Mouse (Mus musculus) layer of hippocampus, postnatal 25 days (tissue): ENCODE data around the gene Hist2h3c2. TPM values are rescaled to one million over a fixed set of nuclear protein-coding genes. Genes with fewer than 3 reads are reported as not detected.
"Not testable (repeated sequence)": the region's sequence is repeated elsewhere in the genome, so short reads cannot be mapped to it uniquely, and the experiment has no call there.

Source experiments
- DNase-seq, 2 experiments: peaks; one replicate each; pipeline ENCODE4 v3.0.0; 2022; ENCODE audit warnings: mixed read lengths in 2 of 2, low spot score in 1 of 2; ENCODE audit errors: extremely low spot score in 1 of 2
- microRNA-seq, 2 experiments: library from miRNA; unstranded; fragments of <30 nt; microRNA quantifications; one replicate each; pipeline ENCODE4 v1.2.0; 2021
- total RNA-seq, 2 experiments: library from RNA; stranded (reverse); gene quantifications; 2 replicates each; pipeline ENCODE4 v1.2.3; 2021

The Hist2h3c2 gene
- total RNA-seq, 2 experiments from 2014 or later: 9.9 to 11.0 TPM

DNA sequence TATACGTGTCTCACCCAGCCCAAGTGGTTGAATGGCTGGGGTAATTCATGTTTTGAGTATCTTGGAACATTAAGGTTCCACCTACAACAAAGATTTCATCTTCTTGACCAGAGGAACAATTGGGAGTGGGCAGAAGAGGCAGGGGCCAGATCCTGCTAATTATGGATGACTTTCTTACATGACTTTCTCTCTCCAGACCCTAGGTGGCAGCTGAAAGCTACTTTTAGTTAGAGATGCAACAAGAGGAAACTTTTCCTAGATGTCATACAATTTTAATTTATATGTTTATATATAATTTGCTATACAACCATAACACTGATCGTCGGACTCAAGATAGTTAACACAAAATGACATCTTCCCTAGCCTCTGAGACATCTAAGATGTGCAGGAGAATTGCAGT, 31.1 kb downstream of the Hist2h3c2 start:
- DNase-seq: no peak

DNA sequence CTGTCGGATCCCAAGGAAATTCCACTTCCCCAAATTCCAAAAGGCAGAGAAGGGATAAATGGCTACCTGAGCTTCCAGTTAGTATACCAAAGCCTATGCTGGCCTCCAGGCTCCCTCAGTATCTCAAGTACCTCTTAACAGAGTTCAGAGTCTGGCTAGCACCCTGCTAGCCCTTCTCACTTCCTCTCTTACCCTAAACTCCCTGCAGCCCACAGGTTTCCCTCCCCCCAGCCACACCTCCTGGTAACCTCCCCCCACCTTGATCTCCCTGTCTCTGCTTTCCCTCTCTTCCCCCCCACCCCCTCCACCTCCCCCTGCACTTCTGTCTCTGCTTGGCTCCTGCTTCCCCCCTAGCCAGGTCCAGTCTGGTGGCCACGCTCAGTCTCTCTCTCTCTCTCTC, 39.2 kb downstream of the Hist2h3c2 start:
- DNase-seq: no peak

DNA sequence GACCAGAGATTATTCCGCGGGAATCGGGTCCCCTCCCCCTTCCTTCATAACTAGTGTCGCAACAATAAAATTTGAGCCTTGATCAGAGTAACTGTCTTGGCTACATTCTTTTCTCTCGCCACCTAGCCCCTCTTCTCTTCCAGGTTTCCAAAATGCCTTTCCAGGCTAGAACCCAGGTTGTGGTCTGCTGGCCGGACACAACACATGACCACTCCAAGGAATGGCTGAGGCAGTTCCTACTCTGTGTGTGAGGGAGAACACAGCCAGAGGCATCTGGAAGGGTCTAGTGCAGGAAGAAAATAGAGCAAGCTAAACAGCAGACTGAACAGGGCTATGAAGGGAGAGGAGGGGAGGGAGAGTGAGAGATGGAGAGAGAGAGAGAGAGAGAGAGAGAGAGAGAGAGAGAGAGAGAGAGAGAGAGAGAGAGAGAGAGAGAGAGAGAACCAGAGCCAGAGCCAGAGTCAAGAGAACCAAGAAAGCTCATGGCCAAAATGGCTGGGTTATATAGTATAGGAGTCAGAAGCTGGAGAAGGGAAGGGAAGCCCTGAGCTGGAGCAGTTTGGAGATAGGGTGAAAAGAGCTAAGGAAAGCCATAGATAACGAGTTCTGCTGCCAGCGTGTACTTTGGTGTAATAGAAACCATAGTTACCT, 40.2 kb downstream of the Hist2h3c2 start:
- DNase-seq: not testable (repeated sequence)

DNA sequence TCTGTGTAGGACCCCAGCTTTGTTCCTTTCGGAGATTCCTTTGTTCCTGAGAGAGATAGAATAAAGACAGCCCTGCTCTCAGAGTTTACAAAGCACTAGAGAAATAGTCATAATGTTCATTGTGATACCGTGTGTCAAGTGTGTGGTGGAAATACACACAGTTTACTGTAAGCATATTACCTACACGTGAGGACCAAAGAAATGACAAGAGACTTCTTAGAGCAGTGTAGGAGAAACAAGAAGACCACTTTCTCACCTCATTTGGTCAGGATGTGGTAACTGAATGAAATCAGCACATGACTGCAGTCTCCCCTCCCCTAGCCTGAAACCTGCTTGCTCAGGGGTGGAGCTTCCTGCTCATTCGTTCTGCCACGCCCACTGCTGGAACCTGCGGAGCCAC, 40.7 kb downstream of the Hist2h3c2 start:
- DNase-seq: no peak

DNA sequence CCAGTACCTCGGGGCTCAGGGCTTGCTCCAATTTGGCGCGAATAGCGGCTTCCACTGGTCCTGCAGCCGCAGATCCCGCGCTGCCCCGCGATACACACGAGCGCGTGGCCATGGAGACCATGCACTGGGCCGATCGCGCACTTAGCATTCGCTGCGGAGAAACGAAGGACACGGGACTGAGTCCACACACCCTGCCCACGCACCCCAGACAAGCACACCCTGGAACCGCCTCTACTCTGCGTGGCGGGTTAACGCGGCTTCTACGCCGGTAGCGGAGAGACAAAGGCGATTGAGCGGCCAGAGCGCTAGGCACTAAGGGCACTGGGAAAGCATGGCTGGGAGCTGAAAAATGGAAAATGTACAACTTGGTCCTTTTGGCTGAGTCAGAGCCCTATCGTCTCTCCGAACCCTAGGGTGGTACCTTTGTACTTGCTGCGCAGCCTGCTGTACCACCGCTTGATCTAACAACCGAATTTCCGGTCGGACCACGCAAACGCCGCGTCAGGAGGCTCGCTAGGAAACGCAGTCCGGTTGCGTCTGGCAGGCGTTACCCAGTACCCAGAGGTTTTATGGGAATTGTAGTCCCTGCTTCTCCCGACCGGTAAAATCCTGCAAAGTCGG, 41.7 kb downstream of the Hist2h3c2 start:
- DNase-seq: peak; percentile 81 to 83

DNA sequence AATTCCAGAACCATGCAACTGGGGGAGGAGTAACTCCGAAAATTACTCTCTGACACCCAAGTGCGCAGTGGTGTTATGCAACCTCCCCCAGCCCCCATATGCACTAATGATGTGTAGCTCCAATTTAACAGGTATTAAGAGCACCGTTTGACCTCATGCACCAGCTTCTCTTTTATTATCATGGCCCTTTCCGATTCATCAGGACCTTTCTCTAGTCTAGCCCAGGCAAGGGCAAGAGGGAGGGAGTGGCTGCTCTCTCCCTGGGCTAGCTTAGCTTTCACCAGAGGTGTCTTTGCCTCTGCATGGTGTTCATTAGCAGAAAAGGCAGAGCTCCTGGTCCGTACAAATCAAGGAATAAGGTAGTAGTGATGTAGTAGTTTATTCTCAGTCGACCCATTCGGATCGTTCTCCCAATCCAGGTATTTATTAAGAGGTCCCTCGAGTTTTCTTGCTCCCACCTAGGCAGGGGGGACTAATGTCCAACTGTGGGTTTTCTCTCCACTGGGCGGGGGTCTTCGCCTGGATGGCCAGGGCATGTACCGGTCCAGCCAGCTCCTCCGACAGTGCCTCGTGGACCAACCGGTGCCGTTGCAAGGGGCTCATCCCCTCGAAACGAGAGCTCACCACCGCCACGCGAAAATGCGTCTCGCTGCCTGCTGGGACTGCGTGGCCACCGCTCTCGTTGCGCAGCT, 42.3 kb downstream of the Hist2h3c2 start:
- no peak for DNase-seq

DNA sequence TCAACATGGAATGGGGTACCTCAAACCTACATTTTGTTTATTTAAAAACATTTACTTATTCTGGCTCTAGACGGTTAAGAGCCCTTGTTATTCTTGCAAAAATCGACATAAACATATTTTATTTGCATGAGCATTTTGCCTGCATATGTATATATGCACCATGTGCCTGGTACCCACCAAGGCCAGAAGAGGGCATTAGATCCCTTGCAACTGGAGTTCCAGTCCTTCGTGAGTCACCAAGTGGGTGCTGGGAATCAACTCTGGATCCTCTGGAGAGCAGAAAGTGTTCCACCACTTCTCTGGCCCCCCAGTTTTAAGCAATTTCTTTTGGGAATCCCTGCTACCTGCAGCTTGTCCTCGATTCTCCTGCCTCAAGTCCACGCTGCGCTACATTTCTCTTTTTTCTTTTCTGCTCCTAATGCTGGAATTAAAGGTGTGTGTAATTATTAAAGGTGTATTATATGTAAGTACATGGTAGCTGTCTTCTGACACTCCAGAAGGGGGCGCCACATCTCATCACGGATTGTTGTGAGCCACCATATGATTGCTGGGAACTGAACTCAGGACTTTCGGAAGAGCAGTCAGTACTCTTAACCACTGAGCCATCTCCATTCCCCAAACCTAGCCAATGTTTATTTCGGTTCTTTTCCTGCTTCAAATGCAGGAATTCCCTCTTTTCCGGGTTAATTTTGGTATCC, 43.2 kb downstream of the Hist2h3c2 start:
- no peak for DNase-seq

DNA sequence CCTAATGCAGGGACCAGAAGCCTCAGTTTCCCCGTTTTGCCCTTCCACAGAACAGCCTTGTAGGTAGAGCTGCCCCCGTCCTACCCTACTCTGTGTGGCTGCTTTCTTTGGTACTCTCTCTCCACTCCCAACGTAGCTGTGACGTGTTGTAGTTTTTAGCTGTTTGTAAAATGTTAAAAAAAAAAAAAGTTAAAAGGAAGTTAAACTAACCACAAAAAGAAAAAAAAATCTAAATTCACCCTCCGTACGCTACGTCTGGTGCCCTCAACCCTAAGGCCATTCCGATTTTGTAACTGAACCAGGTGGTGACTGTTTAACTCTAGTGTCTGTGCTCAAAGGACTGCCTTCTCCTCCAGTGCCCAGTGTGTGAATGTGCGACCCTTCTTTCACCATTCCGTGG, 44.0 kb downstream of the Hist2h3c2 start:
- no peak for DNase-seq

DNA sequence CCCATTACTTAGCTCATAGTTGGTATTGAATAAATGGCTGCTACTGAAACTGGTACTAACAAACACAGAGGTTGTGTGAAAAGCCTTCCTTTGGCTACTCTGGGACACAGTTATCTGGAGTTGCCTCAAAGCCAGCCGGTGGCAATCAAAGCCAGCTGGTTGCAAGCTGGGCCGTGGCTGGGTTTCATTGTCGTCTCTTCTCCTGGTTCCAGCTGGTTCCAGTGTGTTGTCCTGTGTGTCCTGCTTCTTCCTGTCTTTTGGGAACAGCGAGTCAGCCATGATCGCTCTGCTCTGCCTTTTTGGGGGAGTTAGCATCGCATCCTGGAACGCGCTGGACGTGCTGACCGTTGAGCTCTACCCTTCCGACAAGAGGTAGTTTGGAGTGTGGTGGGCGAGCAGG, 46.0 kb downstream of the Hist2h3c2 start:
- DNase-seq: no peak

Small RNA genes lying within 50 kb of the gene (microRNA-seq; reads per million reads assigned to microRNA genes)
- 0 reads per million in 2 experiments for gene Gm44492
- 0 reads per million in 2 experiments for gene Gm47311
- gene Gm47313: 0 reads per million in 2 experiments

Other genes starting within 250 kb of the Hist2h3c2 start
- gene Plekho1, start 243.1 kb downstream of the Hist2h3c2 start, total RNA-seq: 10 to 100 TPM; 37.0 to 41.3 TPM
- gene Vps45, start 180.7 kb downstream of the Hist2h3c2 start, total RNA-seq: 10 to 100 TPM; 42.2 to 45.0 TPM
- gene Otud7b, start 134.6 kb downstream of the Hist2h3c2 start, total RNA-seq: 10 to 100 TPM; 31.9 to 33.6 TPM
- gene Mtmr11, start 77.1 kb downstream of the Hist2h3c2 start, total RNA-seq: 1 to 10 TPM; 3.8 to 4.4 TPM
- gene Sf3b4, start 66.8 kb downstream of the Hist2h3c2 start, total RNA-seq: 10 to 100 TPM; 45.8 to 49.4 TPM
- 100 to 1,000 TPM; 379 to 381 TPM for gene Sv2a, start 58.0 kb downstream of the Hist2h3c2 start, total RNA-seq
- 10 to 100 TPM; 16.5 to 17.9 TPM for gene Bola1, start 19.4 kb downstream of the Hist2h3c2 start, total RNA-seq
- 1 to 10 TPM; 8.5 to 9.2 TPM for gene Hist2h2ab, start 19.3 kb downstream of the Hist2h3c2 start, total RNA-seq
- 10 to 100 TPM; 23.0 to 27.5 TPM for gene Hist2h2ac, start 18.2 kb downstream of the Hist2h3c2 start, total RNA-seq
- gene Hist2h2be, start 18.0 kb downstream of the Hist2h3c2 start, total RNA-seq: 1 to 10 TPM; 5.6 to 5.9 TPM
- 100 to 1,000 TPM; 225 TPM for gene Hist2h2aa2, start 1.1 kb upstream of the Hist2h3c2 start, total RNA-seq
- gene Hist2h2aa1, start 6.4 kb upstream of the Hist2h3c2 start, total RNA-seq: 1 to 10 TPM; 3.0 to 6.9 TPM
- not detected for gene Hist2h3c1, start 7.6 kb upstream of the Hist2h3c2 start, total RNA-seq
- gene Hist2h4, start 24.2 kb upstream of the Hist2h3c2 start, total RNA-seq: 10 to 100 TPM; 23.8 to 28.4 TPM
- gene Hist2h3b, start 29.5 kb upstream of the Hist2h3c2 start, total RNA-seq: 10 to 100 TPM; 41.9 to 53.6 TPM
- 100 to 1,000 TPM; 110 to 123 TPM for gene Hist2h2bb, start 30.6 kb upstream of the Hist2h3c2 start, total RNA-seq
- gene Fcgr1, start 54.8 kb upstream of the Hist2h3c2 start, total RNA-seq: 1 to 10 TPM; 2.9 to 3.3 TPM
- gene BC107364, start 213.2 kb upstream of the Hist2h3c2 start, total RNA-seq: not detected